Comparison of ENCODE assay signal across 9 mouse cellular contexts in the genomic region with DNA sequence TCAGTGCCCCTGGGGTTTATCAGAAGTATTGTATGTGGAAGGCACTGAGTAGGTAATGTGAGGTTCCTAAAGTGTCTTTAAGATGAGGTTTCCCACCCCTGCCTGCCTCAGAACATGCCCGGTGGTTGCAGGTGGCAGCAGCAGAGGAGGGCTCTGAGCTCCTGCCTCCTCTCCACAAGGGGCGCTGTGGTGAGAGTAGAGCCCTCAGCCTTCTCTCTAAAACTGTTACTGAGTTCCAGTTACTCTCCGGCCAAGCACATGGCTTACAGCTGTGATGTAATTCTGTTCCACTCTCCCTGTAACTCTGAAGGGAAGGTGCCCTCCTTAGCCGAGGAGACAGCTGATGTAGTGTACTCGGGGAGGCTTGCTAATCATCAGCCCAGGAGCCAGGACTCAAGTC. TPM values are rescaled to one million over a fixed set of nuclear protein-coding genes. Genes with fewer than 3 reads are reported as not detected.
A peak's percentile ranks its signal among the peaks of the same experiment; 100 is the strongest.
DNase-seq lines count a peak whose midpoint lies in the region; ATAC-seq lines count a peak whose summit lies in the region.
"Had no signal": no experiment of that assay in that cellular context is flagged by ENCODE, and none has a peak within 500 bp of the region (broad histone marks: within the 10 kb centered on the region; RNA-seq: fewer than 3 reads in every experiment).

No protein-coding gene starts in this region.

- H3K9me3 ChIP-seq in hindbrain, embryonic 11.5 days (ENCODE audit: control insufficient read depth, low read length) = no peaks in the 10 kb centered on the region
- no peaks in the 10 kb centered on the region for H3K9me3 ChIP-seq in hindbrain, embryonic 14.5 days (ENCODE audit: control insufficient read depth, low read length)
- no peaks in the 10 kb centered on the region for H3K9me3 ChIP-seq in embryonic facial prominence, embryonic 14.5 days (ENCODE audit: control insufficient read depth, low read length)
- H3K9me3 ChIP-seq: embryonic facial prominence, embryonic 13.5 days had no signal

- no peak overlapping the region for H3K27ac ChIP-seq in hindbrain, embryonic 11.5 days (ENCODE audit: low read depth, low read length)
- H3K27ac ChIP-seq in hindbrain, embryonic 14.5 days = no peak overlapping the region
- H3K27ac ChIP-seq in embryonic facial prominence, embryonic 14.5 days (replicated peaks; ENCODE audit: low read depth, low read length) = no peak overlapping the region
- H3K27ac ChIP-seq: embryonic facial prominence, embryonic 13.5 days had no signal

- H3K4me3 ChIP-seq in hindbrain, embryonic 11.5 days (ENCODE audit: low read depth, low read length) = no peak overlapping the region
- no peak overlapping the region for H3K4me3 ChIP-seq in hindbrain, embryonic 14.5 days (replicated peaks; ENCODE audit: low read length)
- no peak overlapping the region for H3K4me3 ChIP-seq in embryonic facial prominence, embryonic 14.5 days (ENCODE audit: low read depth, low read length)
- H3K4me3 ChIP-seq: embryonic facial prominence, embryonic 13.5 days had no signal

- DNase-seq in hindbrain, embryonic 11.5 days (ENCODE audit: low spot score) = peak; percentile 54
- no peak for DNase-seq in hindbrain, embryonic 14.5 days (ENCODE audit: low spot score)
- DNase-seq in urinary bladder, postnatal 25 days (ENCODE audit: low spot score) = peak; percentile 22
- DNase-seq in urinary bladder, adult 18-20 months (ENCODE audit: low spot score in 2 of 2) = no peak
- DNase-seq in embryonic facial prominence, embryonic 14.5 days (ENCODE audit: low spot score) = no peak
- DNase-seq in retina, postnatal 1 day = peak; percentile 54
- DNase-seq in layer of hippocampus, adult 8-10 months (ENCODE audit: low spot score in 2 of 2) = no peak

- ATAC-seq in hindbrain, embryonic 11.5 days (ENCODE audit: low FRiP score) = no peak
- ATAC-seq in hindbrain, embryonic 14.5 days (ENCODE audit: low FRiP score) = no peak
- 0 out of 2 replicates have a peak, but pooled peaks have one; percentile 33 for ATAC-seq in embryonic facial prominence, embryonic 14.5 days (ENCODE audit: low read depth)

- H3K9ac ChIP-seq in hindbrain, embryonic 11.5 days (ENCODE audit: low read depth, low read length) = no peak overlapping the region
- no peak overlapping the region for H3K9ac ChIP-seq in hindbrain, embryonic 14.5 days
- no peak overlapping the region for H3K9ac ChIP-seq in embryonic facial prominence, embryonic 14.5 days (ENCODE audit: low read depth, low read length)
- H3K9ac ChIP-seq: embryonic facial prominence, embryonic 13.5 days had no signal

- WGBS in hindbrain, embryonic 11.5 days = 68% methylated on average over 5 of the region's 5 CpGs
- 60% methylated on average over 5 of the region's 5 CpGs for WGBS in hindbrain, embryonic 14.5 days
- 57% methylated on average over 5 of the region's 5 CpGs for WGBS in embryonic facial prominence, embryonic 14.5 days

- H3K4me1 ChIP-seq in hindbrain, embryonic 11.5 days (replicated peaks; ENCODE audit: control insufficient read depth, insufficient read depth, low read length) = no peaks in the 10 kb centered on the region
- H3K4me1 ChIP-seq in hindbrain, embryonic 14.5 days (replicated peaks; ENCODE audit: control insufficient read depth, insufficient read depth, low read length) = no peaks in the 10 kb centered on the region
- H3K4me1 ChIP-seq in embryonic facial prominence, embryonic 14.5 days (ENCODE audit: control insufficient read depth, insufficient read depth, low read length) = no peaks in the 10 kb centered on the region
- H3K4me1 ChIP-seq: embryonic facial prominence, embryonic 13.5 days had no signal

- H3K27me3 ChIP-seq in hindbrain, embryonic 11.5 days (ENCODE audit: control insufficient read depth, insufficient read depth, low read length) = no peaks in the 10 kb centered on the region
- H3K27me3 ChIP-seq in hindbrain, embryonic 14.5 days (ENCODE audit: control insufficient read depth, insufficient read depth, low read length) = no peaks in the 10 kb centered on the region
- H3K27me3 ChIP-seq in embryonic facial prominence, embryonic 14.5 days (replicated peaks; ENCODE audit: control insufficient read depth, insufficient read depth, low read length) = no peaks in the 10 kb centered on the region
- H3K27me3 ChIP-seq: embryonic facial prominence, embryonic 13.5 days had no signal

- no peak overlapping the region for H3K4me2 ChIP-seq in hindbrain, embryonic 11.5 days (replicated peaks; ENCODE audit: low read depth, low read length)
- H3K4me2 ChIP-seq in hindbrain, embryonic 14.5 days (replicated peaks) = no peak overlapping the region
- H3K4me2 ChIP-seq in embryonic facial prominence, embryonic 14.5 days (ENCODE audit: low read depth, low read length) = no peak overlapping the region
- H3K4me2 ChIP-seq: embryonic facial prominence, embryonic 13.5 days had no signal

- peaks cover 20% of the 10 kb centered on the region for H3K36me3 ChIP-seq in hindbrain, embryonic 11.5 days (ENCODE audit: control insufficient read depth, insufficient read depth, low read length)
- H3K36me3 ChIP-seq in hindbrain, embryonic 14.5 days (replicated peaks; ENCODE audit: control insufficient read depth, insufficient read depth) = peaks cover 98% of the 10 kb centered on the region
- peaks cover 98% of the 10 kb centered on the region for H3K36me3 ChIP-seq in embryonic facial prominence, embryonic 14.5 days (ENCODE audit: control insufficient read depth, insufficient read depth, low read length)

RNA-seq across cellular contexts. Expression of gene Smad9, which starts 9.6 kb away (rescaled TPM):
- polyA plus RNA-seq in hindbrain, embryonic 11.5 days (2014; fragmentation: Nextera tagmentation; extraction: Ambion mirVana) = 0.56 and 0.66 TPM in 2 replicates
- polyA plus RNA-seq in hindbrain, embryonic 14.5 days (2014; fragmentation: Nextera tagmentation; extraction: Ambion mirVana) = 0.83 and 1.0 TPM in 2 replicates
- 2.0 and 2.1 TPM in 2 replicates for polyA plus RNA-seq in embryonic facial prominence, embryonic 14.5 days (2014; fragmentation: Nextera tagmentation; extraction: Ambion mirVana)
- total RNA-seq in layer of hippocampus, adult 8-10 months (2022) = 1 to 10 TPM; 8.4 to 8.6 (median 8.5) TPM

RNA-seq across cellular contexts. Expression of gene Alg5, which starts 10.5 kb away (rescaled TPM):
- polyA plus RNA-seq in hindbrain, embryonic 11.5 days (2014; fragmentation: Nextera tagmentation; extraction: Ambion mirVana) = 41.2 and 48.5 TPM in 2 replicates
- 49.8 and 52.3 TPM in 2 replicates for polyA plus RNA-seq in hindbrain, embryonic 14.5 days (2014; fragmentation: Nextera tagmentation; extraction: Ambion mirVana)
- polyA plus RNA-seq in embryonic facial prominence, embryonic 14.5 days (2014; fragmentation: Nextera tagmentation; extraction: Ambion mirVana) = 66.3 and 71.5 TPM in 2 replicates
- total RNA-seq in layer of hippocampus, adult 8-10 months (2022) = 10 to 100 TPM; 19.4 to 24.4 (median 21.6) TPM

RNA-seq across cellular contexts. Expression of gene Exosc8, which starts 10.6 kb away (rescaled TPM):
- polyA plus RNA-seq in hindbrain, embryonic 11.5 days (2014; fragmentation: Nextera tagmentation; extraction: Ambion mirVana) = 133 and 140 TPM in 2 replicates
- polyA plus RNA-seq in hindbrain, embryonic 14.5 days (2014; fragmentation: Nextera tagmentation; extraction: Ambion mirVana) = 71.6 and 82.1 TPM in 2 replicates
- polyA plus RNA-seq in embryonic facial prominence, embryonic 14.5 days (2014; fragmentation: Nextera tagmentation; extraction: Ambion mirVana) = 112 and 113 TPM in 2 replicates
- total RNA-seq in layer of hippocampus, adult 8-10 months (2022) = 10 to 100 TPM; 30.2 to 39.8 (median 36.8) TPM

RNA-seq across cellular contexts. Expression of gene Gm21958, which starts 31.6 kb away (rescaled TPM):
- polyA plus RNA-seq in hindbrain, embryonic 11.5 days (2014; fragmentation: Nextera tagmentation; extraction: Ambion mirVana) = not detected in 2 replicates
- not detected in 2 replicates for polyA plus RNA-seq in hindbrain, embryonic 14.5 days (2014; fragmentation: Nextera tagmentation; extraction: Ambion mirVana)
- polyA plus RNA-seq in embryonic facial prominence, embryonic 14.5 days (2014; fragmentation: Nextera tagmentation; extraction: Ambion mirVana) = 0.57 TPM in 1 of 2 replicates, not detected in the other
- total RNA-seq in layer of hippocampus, adult 8-10 months (2022) = not detected
- polyA plus RNA-seq: embryonic facial prominence, embryonic 13.5 days; limb, embryonic 14.5 days had no signal

RNA-seq across cellular contexts. Expression of gene Supt20, which starts 53.2 kb away (rescaled TPM):
- polyA plus RNA-seq in hindbrain, embryonic 11.5 days (2014; fragmentation: Nextera tagmentation; extraction: Ambion mirVana) = 104 and 119 TPM in 2 replicates
- 83.8 and 86.8 TPM in 2 replicates for polyA plus RNA-seq in hindbrain, embryonic 14.5 days (2014; fragmentation: Nextera tagmentation; extraction: Ambion mirVana)
- polyA plus RNA-seq in embryonic facial prominence, embryonic 14.5 days (2014; fragmentation: Nextera tagmentation; extraction: Ambion mirVana) = 91.3 and 101 TPM in 2 replicates
- total RNA-seq in layer of hippocampus, adult 8-10 months (2022) = 10 to 100 TPM; 51.0 to 63.6 (median 56.1) TPM

Comparison
In these comparisons a context has a peak if more than half of its experiments do, and no peak if none do; other contexts are left out.
1. DNase-seq: peak in hindbrain, embryonic 11.5 days (single experiment), urinary bladder, postnatal 25 days (single experiment) and retina, postnatal 1 day (single experiment); none in hindbrain, embryonic 14.5 days (single experiment), urinary bladder, adult 18-20 months (0 of 2), embryonic facial prominence, embryonic 14.5 days (single experiment) and layer of hippocampus, adult 8-10 months (0 of 2).